Mouse (Mus musculus) kidney, adult 2 months (tissue): Measurements from ENCODE around the gene Bach2. TPM values are rescaled to one million over a fixed set of nuclear protein-coding genes. Genes with fewer than 3 reads are reported as not detected.

Source experiments
- DNase-seq: peaks from one replicate; pipeline ENCODE4 v3.0.0; 2021
- H3K27ac ChIP-seq: fragments of 200-500 bp; 2 replicates; pipeline ENCODE4 v1.5.1; 2012; ENCODE audit warnings: low read depth, low read length, control low read depth, inconsistent platforms; ENCODE audit not compliant: insufficient read depth
- H3K27me3 ChIP-seq: fragments of 200-500 bp; replicated peaks from 2 replicates; pipeline ENCODE4 v1.6.1; 2012; ENCODE audit warnings: mild to moderate bottlenecking, moderate library complexity, low read length, inconsistent platforms; ENCODE audit not compliant: control insufficient read depth, insufficient read depth
- H3K36me3 ChIP-seq: fragments of 200-500 bp; 2 replicates; pipeline ENCODE4 v1.6.1; 2012; ENCODE audit warnings: mild to moderate bottlenecking, moderate library complexity, low read length, inconsistent platforms; ENCODE audit not compliant: control insufficient read depth, insufficient read depth
- H3K4me1 ChIP-seq: fragments of 200-500 bp; 2 replicates; pipeline ENCODE4 v1.6.1; 2011; ENCODE audit warnings: low read length; ENCODE audit not compliant: control insufficient read depth, insufficient read depth
- H3K4me3 ChIP-seq: fragments of 200-500 bp; 2 replicates; pipeline ENCODE4 v1.5.1; 2011; ENCODE audit warnings: mild to moderate bottlenecking, low read depth, low read length, control low read depth; ENCODE audit not compliant: insufficient read depth
- CTCF ChIP-seq: fragments of 200-500 bp; conservative IDR thresholded peaks from 2 replicates; pipeline ENCODE4 v1.5.1; 2011; ENCODE audit warnings: low read depth, mild to moderate bottlenecking, control low read depth, low read length, moderate library complexity, mixed read lengths; ENCODE audit not compliant: insufficient read depth, insufficient read length
- POLR2A ChIP-seq: fragments of 200-500 bp; IDR thresholded peaks from one replicate; pipeline ENCODE4 v1.6.1; 2011; ENCODE audit warnings: low read depth, low read length, control low read depth
- WGBS: fragments of 180-500 bp; shearing (Covaris S2); methylation state at CpG from one replicate; pipeline ENCODE4 v1.1.7; 2018; 5-methylcytosine and 5-hydroxymethylcytosine counted together
- polyA plus RNA-seq: library from polyadenylated mRNA; depleted of rRNA; stranded (reverse); fragments of >200 nt; gene quantifications from 2 replicates; pipeline ENCODE4 v1.2.3, GENCODE M21; 2012

Gene Bach2
- polyA plus RNA-seq, 1 experiment = 2.5 TPM

DNA sequence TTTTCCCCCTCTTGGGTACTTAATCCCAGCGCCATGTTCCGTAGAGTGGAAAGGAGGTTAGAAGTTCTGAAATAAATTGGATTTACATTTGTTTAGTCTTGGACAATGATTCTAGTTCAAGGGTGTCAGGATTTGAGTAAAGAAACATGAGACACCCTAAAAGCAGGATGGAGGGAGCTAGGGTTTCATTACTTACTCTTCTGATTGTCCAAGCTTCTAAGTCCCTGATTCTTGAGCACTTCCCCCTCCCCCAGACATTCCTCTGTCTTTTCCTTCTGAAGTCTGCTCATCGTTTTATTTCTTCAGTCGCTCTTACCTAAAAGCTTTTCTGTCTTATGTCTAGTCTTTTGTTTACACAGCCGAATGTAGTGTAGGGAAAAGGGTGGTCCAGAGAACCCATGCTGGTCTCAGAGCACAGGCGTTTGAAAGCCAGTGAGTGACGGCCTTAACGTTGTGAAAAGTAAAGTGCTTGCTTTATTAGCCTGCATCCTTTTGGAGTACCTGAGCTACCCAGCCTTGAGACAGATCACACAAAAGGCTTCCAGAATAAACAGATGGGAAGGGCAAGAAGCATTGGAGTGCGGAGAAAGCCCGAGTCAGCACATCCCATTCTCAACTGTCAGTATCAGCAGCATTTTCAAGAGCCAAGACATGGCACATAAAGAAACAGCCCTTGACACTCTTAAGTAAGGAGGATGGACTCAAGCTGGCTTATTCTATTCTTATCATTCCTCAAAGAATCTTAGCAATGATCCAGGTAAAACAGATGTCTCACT is 73.8 kb downstream of the Bach2 start:
- no peak for TF ChIP-seq POLR2A
- TF ChIP-seq CTCF = no peak
- Histone ChIP-seq H3K36me3 (no peaks in the 10 kb centered on the region), H3K4me3 (no peak overlapping the region), H3K4me1 (0 out of 2 replicates have a peak, but pooled peaks cover under 1% of the 10 kb centered on the region), H3K27me3 (no peaks in the 10 kb centered on the region), H3K27ac (no peak overlapping the region)
- WGBS = 62% methylated on average over 10 of the region's 10 CpGs
- DNase-seq = no peak

DNA sequence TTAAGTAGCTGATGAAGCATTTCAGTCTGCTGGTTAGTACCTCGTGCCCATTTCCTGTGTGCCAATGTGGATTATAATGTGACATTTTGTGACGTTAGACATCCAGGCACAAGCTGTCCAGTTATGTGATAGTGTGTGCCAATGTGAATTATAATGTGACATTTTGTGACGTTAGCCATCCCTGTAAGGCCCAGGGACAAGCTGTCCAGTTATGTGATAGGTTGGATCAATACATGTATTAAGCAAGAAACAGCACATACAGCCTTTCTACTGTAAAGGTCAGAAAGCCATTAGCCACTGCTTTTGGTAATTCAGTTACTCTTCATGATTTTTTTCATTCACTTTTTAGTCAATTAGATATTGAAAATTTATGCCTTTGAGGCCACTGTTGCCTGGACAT is 76.3 kb downstream of the Bach2 start:
- Histone ChIP-seq H3K4me1 (no peaks in the 10 kb centered on the region), H3K27me3 (no peaks in the 10 kb centered on the region), H3K4me3 (no peak overlapping the region), H3K27ac (no peak overlapping the region), H3K36me3 (no peaks in the 10 kb centered on the region)
- WGBS = 57% methylated on average over 3 of the region's 3 CpGs
- DNase-seq = no peak
- TF ChIP-seq POLR2A = no peak
- TF ChIP-seq CTCF = no peak

DNA sequence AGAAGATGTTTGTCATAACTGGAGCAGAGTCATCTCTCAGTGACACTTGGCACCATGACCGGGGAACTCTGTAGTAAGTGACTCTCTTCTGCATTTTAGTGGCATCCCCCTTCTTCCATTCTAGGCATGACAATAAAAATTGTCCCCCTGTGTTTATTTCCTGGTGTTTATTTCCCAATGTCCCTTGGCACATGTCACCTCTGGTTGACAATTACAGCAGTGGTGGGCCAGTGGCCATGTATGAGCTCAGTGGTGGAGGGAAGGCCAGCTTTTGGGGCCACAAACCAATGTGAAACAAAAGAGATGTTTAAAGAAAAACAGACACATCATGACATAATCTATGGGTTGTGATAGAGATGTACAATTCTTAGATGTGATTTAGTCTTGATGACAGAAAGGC is 80.0 kb downstream of the Bach2 start:
- Histone ChIP-seq H3K27ac (no peak overlapping the region), H3K4me3 (no peak overlapping the region), H3K4me1 (no peaks in the 10 kb centered on the region), H3K36me3 (no peaks in the 10 kb centered on the region), H3K27me3 (no peaks in the 10 kb centered on the region)
- TF ChIP-seq CTCF (no peak), POLR2A (no peak)
- no peak for DNase-seq
- 85% methylated on average over 1 of the region's 1 CpGs for WGBS

DNA sequence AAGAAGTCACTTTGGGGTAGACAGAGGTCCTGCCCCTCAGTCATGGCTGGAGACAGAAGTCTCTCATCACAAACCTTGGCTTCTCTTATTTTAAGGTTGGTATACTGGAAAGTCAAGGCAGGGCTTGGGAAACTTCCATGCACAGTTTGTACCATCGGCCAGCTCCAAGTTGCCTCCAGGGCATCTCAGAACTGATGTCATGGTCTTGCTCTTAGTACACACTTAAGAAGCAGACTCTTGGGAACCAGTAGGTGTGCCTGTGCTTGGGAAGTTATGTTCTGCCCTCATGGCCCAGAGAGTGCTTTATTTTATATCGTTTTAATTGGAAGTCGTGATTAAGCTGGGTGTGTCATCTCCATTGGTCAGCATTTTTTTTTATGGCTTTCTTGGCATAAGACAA is 80.7 kb downstream of the Bach2 start:
- Histone ChIP-seq H3K4me1 (no peaks in the 10 kb centered on the region), H3K27me3 (no peaks in the 10 kb centered on the region), H3K36me3 (no peaks in the 10 kb centered on the region), H3K4me3 (no peak overlapping the region), H3K27ac (no peak overlapping the region)
- TF ChIP-seq POLR2A = no peak
- no peak for TF ChIP-seq CTCF
- WGBS = 81% methylated on average over 3 of the region's 3 CpGs
- DNase-seq = no peak

DNA sequence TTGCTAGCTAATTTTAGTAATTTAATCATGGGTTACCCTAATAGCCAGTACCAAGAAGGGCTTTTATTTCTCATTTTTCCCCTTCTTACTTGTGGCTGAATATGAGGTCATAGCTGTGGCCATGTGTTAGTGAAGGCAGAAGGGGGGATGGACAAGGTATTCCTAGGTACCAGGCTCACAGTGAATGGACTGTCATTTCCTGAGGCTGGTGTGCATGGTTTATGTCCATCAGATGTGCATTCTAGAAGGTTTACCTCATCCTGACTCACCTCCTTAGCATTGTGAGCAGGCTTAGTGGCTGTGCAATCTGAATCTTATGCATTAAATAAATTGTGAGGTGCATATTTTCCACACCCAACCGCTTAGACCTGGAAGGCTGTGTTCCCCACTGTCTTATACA is 81.4 kb downstream of the Bach2 start:
- Histone ChIP-seq H3K4me1 (no peaks in the 10 kb centered on the region), H3K4me3 (no peak overlapping the region), H3K27me3 (no peaks in the 10 kb centered on the region), H3K27ac (no peak overlapping the region), H3K36me3 (no peaks in the 10 kb centered on the region)
- no peak for TF ChIP-seq CTCF
- TF ChIP-seq POLR2A = no peak
- 96% methylated on average over 1 of the region's 1 CpGs for WGBS
- no peak for DNase-seq

DNA sequence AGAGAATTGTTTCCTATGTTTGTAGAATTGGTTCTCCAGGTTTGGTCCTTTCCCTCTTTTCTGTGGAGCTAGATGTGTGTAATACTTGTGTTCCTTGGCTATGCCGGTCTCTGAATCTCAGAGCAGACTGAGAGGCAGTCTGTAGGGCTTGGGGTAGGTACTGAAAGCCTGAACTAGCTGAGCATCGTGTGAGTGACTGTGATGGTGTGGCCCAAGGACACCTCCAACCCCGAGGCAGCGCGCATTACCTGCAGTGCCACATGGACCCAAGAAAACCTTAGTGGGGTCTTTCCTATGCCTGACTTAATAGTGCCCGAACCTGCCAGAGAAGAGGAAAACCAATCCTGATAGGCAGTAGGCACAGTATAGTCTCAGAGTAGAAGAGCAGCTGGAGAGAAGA is 85.5 kb downstream of the Bach2 start:
- H3K4me3 ChIP-seq = no peak overlapping the region
- no peaks in the 10 kb centered on the region for H3K4me1 ChIP-seq
- no peaks in the 10 kb centered on the region for H3K27me3 ChIP-seq
- H3K36me3 ChIP-seq = no peaks in the 10 kb centered on the region
- no peak for DNase-seq
- no peak for TF ChIP-seq POLR2A
- TF ChIP-seq CTCF = no peak
- WGBS = 97% methylated on average over 6 of the region's 6 CpGs
- no peak overlapping the region for H3K27ac ChIP-seq

DNA sequence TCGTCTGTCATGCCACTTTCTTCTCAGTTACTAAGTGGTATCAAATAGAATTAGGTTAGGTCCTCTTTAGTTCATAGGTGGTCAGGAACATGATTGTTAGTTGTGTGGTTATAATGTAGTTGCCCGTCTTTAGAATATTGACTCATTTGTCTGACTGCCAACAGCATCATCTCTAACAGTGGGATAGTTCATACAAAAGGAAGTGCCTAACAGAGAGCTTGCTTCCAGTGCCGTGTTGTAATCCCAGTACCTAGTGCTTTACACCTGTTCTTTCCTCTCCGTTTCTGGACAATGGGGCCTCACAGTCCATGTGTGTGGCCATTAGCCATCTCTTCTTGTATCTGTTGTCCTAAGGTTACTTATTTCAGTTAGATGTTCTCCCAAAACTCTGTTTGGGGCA is 86.4 kb downstream of the Bach2 start:
- 78% methylated on average over 4 of the region's 4 CpGs for WGBS
- TF ChIP-seq CTCF = no peak
- no peak for TF ChIP-seq POLR2A
- Histone ChIP-seq H3K27ac (no peak overlapping the region), H3K27me3 (no peaks in the 10 kb centered on the region), H3K4me3 (no peak overlapping the region), H3K4me1 (no peaks in the 10 kb centered on the region), H3K36me3 (no peaks in the 10 kb centered on the region)
- no peak for DNase-seq
